Mouse (Mus musculus): ENCODE measurements around the gene Rbfox2.

- TF ChIP-seq EP300 (IDR thresholded peaks at IDR 0.05; ENCODE audit: insufficient read depth, low read depth, low read length), result no peak
- TF ChIP-seq POLR2A (IDR thresholded peaks at IDR 0.05; ENCODE audit: insufficient read depth, low read length), result no peak
- no peak for TF ChIP-seq CTCF (IDR thresholded peaks at IDR 0.05; ENCODE audit: low read depth, low read length)
Observed at GRCm38 (mm10) chr15:77122208-77122607, 184.6 kb downstream of the Rbfox2 start.
